Mouse (Mus musculus) cortical plate, adult 2 months (tissue): Measurements from ENCODE around the gene Ntn1.

Experiments
- CTCF ChIP-seq: fragments of 200-500 bp; IDR thresholded peaks from 2 replicates; pipeline ENCODE4 v1.5.1; 2011; ENCODE audit warnings: mild to moderate bottlenecking, control low read depth, low read length; ENCODE audit not compliant: insufficient read depth; ENCODE audit errors: extremely low read depth
- POLR2A ChIP-seq: fragments of 200-500 bp; IDR thresholded peaks from 2 replicates; pipeline ENCODE4 v1.6.1; 2011; ENCODE audit warnings: mild to moderate bottlenecking, low read length, control low read depth; ENCODE audit not compliant: insufficient read depth; ENCODE audit errors: extremely low read depth

DNA sequence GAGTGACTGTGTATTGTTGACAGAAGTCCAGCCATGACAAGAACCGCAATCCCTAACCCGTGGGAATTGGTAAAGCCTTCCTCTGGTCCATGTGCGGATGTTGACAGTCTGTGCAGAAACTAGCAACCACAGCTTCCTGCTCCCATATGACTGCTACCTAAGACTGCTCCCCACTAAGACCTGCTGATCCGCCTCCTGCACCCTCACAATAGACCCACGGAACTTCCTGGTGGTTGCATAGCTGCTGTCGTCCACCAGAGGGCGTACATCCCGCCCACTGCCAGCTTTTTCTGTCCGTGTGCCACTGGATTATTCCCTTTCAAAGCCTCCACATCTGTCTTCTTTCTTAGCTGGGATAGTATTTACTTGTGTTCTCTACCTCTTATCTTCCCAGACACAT is 17.2 kb upstream of the Ntn1 start:
- TF ChIP-seq CTCF: peak; percentile 66
- TF ChIP-seq POLR2A: no peak
